Mouse (Mus musculus): ENCODE measurements at regions not wholly inside any gene's neighbourhood (a gene's known extent, or its start where the extent isn't known, plus 50 kb on each side); places are given as distances from the start of the nearest gene placed in this dataset.

- Histone ChIP-seq H3K4me3 (ENCODE audit: control insufficient read depth in 1 of 2, insufficient read depth in 1 of 2, low read depth in 2 of 2, low read length in 2 of 2) (no peak overlapping the region), H3K27me3 (ENCODE audit: control insufficient read depth in 1 of 2, insufficient read depth in 2 of 2, low read length in 2 of 2) (peaks cover 4 to 6% of the 10 kb centered on the region in 2 experiments; a peak in 3 of 4 replicates), H3K9ac (ENCODE audit: control insufficient read depth, low read depth, low read length, poor library complexity, severe bottlenecking) (no peak overlapping the region), H3K27ac (ENCODE audit: control insufficient read depth, low read depth, low read length) (no peak overlapping the region), H3K9me3 (replicated peaks; ENCODE audit: insufficient read depth, low read length) (no peaks in the 10 kb centered on the region), H3K4me1 (ENCODE audit: control insufficient read depth in 1 of 2, insufficient read depth in 2 of 2, low read length in 2 of 2) (no peaks in the 10 kb centered on the region), H3K79me2 (ENCODE audit: control insufficient read depth, insufficient read depth, low read length, poor library complexity) (no peaks in the 10 kb centered on the region), H3K36me3 (ENCODE audit: control insufficient read depth in 1 of 2, insufficient read depth in 2 of 2, low read length in 2 of 2) (no peaks in the 10 kb centered on the region)
- TF ChIP-seq MXI1 (IDR thresholded peaks at IDR 0.05; ENCODE audit: low read depth, low read length): no peak
- TF ChIP-seq RCOR1 (IDR thresholded peaks at IDR 0.05; ENCODE audit: low read depth, low read length): no peak
- no peak for TF ChIP-seq JUND (IDR thresholded peaks at IDR 0.05; ENCODE audit: low read depth, low read length)
- no peak for DNase-seq (ENCODE audit: low read depth, low spot score)
Measured at GRCm38 (mm10) chr13:107492448-107492847, 470.5 kb upstream of the Kif2a start.

- Histone ChIP-seq H3K36me3 (ENCODE audit: control insufficient read depth in 1 of 2, insufficient read depth in 2 of 2, low read length in 2 of 2) (no peaks in the 10 kb centered on the region), H3K9ac (ENCODE audit: control insufficient read depth, low read depth, low read length, poor library complexity, severe bottlenecking) (no peak overlapping the region), H3K9me3 (replicated peaks; ENCODE audit: insufficient read depth, low read length) (no peaks in the 10 kb centered on the region), H3K79me2 (ENCODE audit: control insufficient read depth, insufficient read depth, low read length, poor library complexity) (no peaks in the 10 kb centered on the region), H3K4me3 (ENCODE audit: control insufficient read depth in 1 of 2, insufficient read depth in 1 of 2, low read depth in 2 of 2, low read length in 2 of 2) (no peak overlapping the region), H3K4me1 (ENCODE audit: control insufficient read depth in 1 of 2, insufficient read depth in 2 of 2, low read length in 2 of 2) (no peaks in the 10 kb centered on the region), H3K27ac (ENCODE audit: control insufficient read depth, low read depth, low read length) (no peak overlapping the region), H3K27me3 (ENCODE audit: control insufficient read depth in 1 of 2, insufficient read depth in 2 of 2, low read length in 2 of 2) (peaks cover 4 to 6% of the 10 kb centered on the region in 2 experiments; a peak in 3 of 4 replicates)
- TF ChIP-seq UBTF (IDR thresholded peaks at IDR 0.05; ENCODE audit: borderline replicate concordance, insufficient read depth, low read depth, low read length) (no peak), ZNF384 (IDR thresholded peaks at IDR 0.05; ENCODE audit: low read depth, low read length) (no peak), TAL1 (IDR thresholded peaks at IDR 0.05; ENCODE audit: low read length) (no peak), MAZ (IDR thresholded peaks at IDR 0.05; ENCODE audit: low read depth, low read length) (no peak), GABPA (IDR thresholded peaks at IDR 0.05; ENCODE audit: low read depth, low read length) (no peak), HCFC1 (IDR thresholded peaks at IDR 0.05; ENCODE audit: low read depth, low read length) (no peak), POLR2A (IDR thresholded peaks at IDR 0.05; ENCODE audit: control insufficient read depth in 1 of 2, insufficient read depth in 1 of 2, low read depth in 1 of 2, low read length in 2 of 2, poor library complexity in 1 of 2) (no peak), MAFK (IDR thresholded peaks at IDR 0.05; ENCODE audit: borderline replicate concordance, low read depth, low read length) (no peak), TCF12 (IDR thresholded peaks at IDR 0.05; ENCODE audit: low read depth, low read length) (no peak), USF1 (IDR thresholded peaks at IDR 0.05; ENCODE audit: low read depth, low read length) (no peak), MYB (IDR thresholded peaks at IDR 0.05; ENCODE audit: low read depth, low read length) (no peak), MYC (IDR thresholded peaks at IDR 0.05; ENCODE audit: low read depth, low read length) (no peak), USF2 (IDR thresholded peaks at IDR 0.05; ENCODE audit: borderline replicate concordance in 1 of 2, insufficient read depth in 1 of 2, low read depth in 1 of 2, low read length in 2 of 2) (no peak), POLR2AphosphoS5 (IDR thresholded peaks at IDR 0.05; ENCODE audit: borderline replicate concordance, low read depth, low read length) (no peak)
- DNase-seq (ENCODE audit: low read depth, low spot score): no peak
Measured at GRCm38 (mm10) chr13:107491423-107491822, 469.5 kb upstream of the Kif2a start.
